Mouse (Mus musculus): ENCODE data around the gene Mtus2. TPM values are rescaled to one million over a fixed set of nuclear protein-coding genes. Genes with fewer than 3 reads are reported as not detected.

The Mtus2 gene
- polyA plus RNA-seq, 1 experiment from 2014 or later, result 7.4 TPM

- no peaks in the 10 kb centered on the region for H3K27me3 ChIP-seq (replicated peaks; ENCODE audit: control insufficient read depth, insufficient read depth, low read length)
- no peaks in the 10 kb centered on the region for H3K9me3 ChIP-seq (ENCODE audit: control insufficient read depth, low read length)
- H3K27ac ChIP-seq (replicated peaks; ENCODE audit: low read depth, low read length), result no peak overlapping the region
- peak; percentile 75 for ATAC-seq (ENCODE audit: low read depth)
- peak; percentile 88 for DNase-seq (ENCODE audit: low spot score)
- no peaks in the 10 kb centered on the region for H3K4me1 ChIP-seq (ENCODE audit: control insufficient read depth, insufficient read depth, low read length)
- H3K4me3 ChIP-seq (ENCODE audit: low read depth, low read length), result no peak overlapping the region
- H3K36me3 ChIP-seq (ENCODE audit: control insufficient read depth, insufficient read depth, low read length), result peaks cover 26% of the 10 kb centered on the region
- no peak overlapping the region for H3K9ac ChIP-seq (ENCODE audit: low read depth, low read length)
- WGBS, result 38% methylated on average over 7 of the region's 8 CpGs
- no peak overlapping the region for H3K4me2 ChIP-seq (ENCODE audit: low read depth, low read length)
These were observed 375.5 kb downstream of the Mtus2 start for GRCm38 (mm10) chr5:148332622-148332974.

DNA sequence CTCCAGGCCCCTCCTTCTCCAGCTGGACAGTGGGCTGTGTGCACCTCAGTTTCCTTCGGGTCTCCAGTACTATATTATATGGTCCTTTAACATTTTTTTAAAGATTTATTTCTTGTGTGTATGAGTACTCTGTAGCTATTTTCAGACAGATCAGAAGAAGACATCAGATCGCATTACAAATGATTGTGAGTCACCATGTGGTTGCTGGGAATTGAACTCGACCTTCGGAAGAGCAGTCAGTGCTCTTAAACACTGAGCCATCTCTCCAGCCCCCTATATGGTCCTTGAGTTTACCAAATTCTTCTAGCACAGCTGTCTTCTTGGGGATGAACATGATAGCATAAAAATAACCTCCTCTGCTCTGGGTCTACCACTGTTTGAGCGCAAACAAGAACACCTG lies 382.0 kb downstream of the Mtus2 start:
- 87% methylated on average over 5 of the region's 5 CpGs for WGBS
- Histone ChIP-seq H3K27me3 (replicated peaks; ENCODE audit: control insufficient read depth, insufficient read depth, low read length) (no peaks in the 10 kb centered on the region), H3K9ac (ENCODE audit: low read depth, low read length) (no peak overlapping the region), H3K4me1 (ENCODE audit: control insufficient read depth, insufficient read depth, low read length) (no peaks in the 10 kb centered on the region; the same call in 1 of the 2 replicates), H3K4me3 (ENCODE audit: low read depth, low read length) (no peak overlapping the region), H3K36me3 (ENCODE audit: control insufficient read depth, insufficient read depth, low read length) (peaks cover 11% of the 10 kb centered on the region; the same call in 1 of the 2 replicates), H3K4me2 (ENCODE audit: low read depth, low read length) (no peak overlapping the region), H3K9me3 (ENCODE audit: control insufficient read depth, low read length) (no peaks in the 10 kb centered on the region), H3K27ac (replicated peaks; ENCODE audit: low read depth, low read length) (no peak overlapping the region)
- no peak for ATAC-seq (ENCODE audit: low read depth)
- no peak for DNase-seq (ENCODE audit: low spot score)

GRCm38 (mm10) chr5:148342061-148342741 lies 385.1 kb downstream of the Mtus2 start:
- Histone ChIP-seq H3K27me3 (replicated peaks; ENCODE audit: control insufficient read depth, insufficient read depth, low read length) (no peaks in the 10 kb centered on the region), H3K9me3 (ENCODE audit: control insufficient read depth, low read length) (no peaks in the 10 kb centered on the region), H3K9ac (ENCODE audit: low read depth, low read length) (peak overlapping the region; percentile 27; the same call in 1 of the 2 replicates), H3K4me2 (ENCODE audit: low read depth, low read length) (peak overlapping the region; percentile 45), H3K4me3 (ENCODE audit: low read depth, low read length) (no peak overlapping the region; the same call in 1 of the 2 replicates), H3K4me1 (ENCODE audit: control insufficient read depth, insufficient read depth, low read length) (no peaks in the 10 kb centered on the region; the same call in 1 of the 2 replicates), H3K27ac (replicated peaks; ENCODE audit: low read depth, low read length) (peak overlapping the region; percentile 44; the same call in 1 of the 2 replicates), H3K36me3 (ENCODE audit: control insufficient read depth, insufficient read depth, low read length) (peaks cover 10% of the 10 kb centered on the region; the same call in 1 of the 2 replicates)
- 35% methylated on average over 24 of the region's 26 CpGs for WGBS
- ATAC-seq (ENCODE audit: low read depth) (peak; percentile 56), DNase-seq (ENCODE audit: low spot score) (peak; percentile 45)

DNA sequence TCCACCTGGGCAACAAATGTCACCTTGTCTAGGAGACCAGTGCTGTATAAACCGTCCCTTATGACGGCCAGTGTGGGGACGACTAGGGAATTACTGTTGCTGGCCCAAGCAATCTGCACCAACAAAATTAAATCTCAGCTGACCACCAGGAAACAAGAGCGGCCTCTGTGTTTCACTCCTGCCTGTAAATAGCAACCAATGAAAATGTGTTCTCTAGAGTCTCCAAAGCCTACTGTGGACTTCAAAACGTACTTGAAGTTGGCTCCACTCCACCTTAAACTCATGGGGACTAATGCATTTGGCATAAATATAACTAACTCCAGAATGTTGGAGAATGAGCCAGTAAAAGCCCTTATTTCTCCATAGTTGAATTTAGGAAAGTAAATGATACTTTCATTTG lies 387.3 kb downstream of the Mtus2 start:
- no peaks in the 10 kb centered on the region for H3K9me3 ChIP-seq (ENCODE audit: control insufficient read depth, low read length)
- H3K36me3 ChIP-seq (ENCODE audit: control insufficient read depth, insufficient read depth, low read length), result peaks cover 10% of the 10 kb centered on the region; the same call in 1 of the 2 replicates
- no peaks in the 10 kb centered on the region; the same call in 1 of the 2 replicates for H3K4me1 ChIP-seq (ENCODE audit: control insufficient read depth, insufficient read depth, low read length)
- peak overlapping the region; percentile 63 for H3K27ac ChIP-seq (replicated peaks; ENCODE audit: low read depth, low read length)
- 61% methylated on average over 5 of the region's 5 CpGs for WGBS
- peak; percentile 66 for DNase-seq (ENCODE audit: low spot score)
- H3K4me2 ChIP-seq (ENCODE audit: low read depth, low read length), result no peak overlapping the region
- H3K9ac ChIP-seq (ENCODE audit: low read depth, low read length), result no peak overlapping the region
- no peak overlapping the region for H3K4me3 ChIP-seq (ENCODE audit: low read depth, low read length)
- ATAC-seq (ENCODE audit: low read depth), result peak; percentile 41; the same call in 1 of the 2 replicates
- H3K27me3 ChIP-seq (replicated peaks; ENCODE audit: control insufficient read depth, insufficient read depth, low read length), result no peaks in the 10 kb centered on the region

GRCm38 (mm10) chr5:148346543-148346942 lies 389.4 kb downstream of the Mtus2 start:
- H3K4me1 ChIP-seq (ENCODE audit: control insufficient read depth, insufficient read depth, low read length), result no peaks in the 10 kb centered on the region; the same call in 1 of the 2 replicates
- H3K4me3 ChIP-seq (ENCODE audit: low read depth, low read length), result no peak overlapping the region
- H3K4me2 ChIP-seq (ENCODE audit: low read depth, low read length), result no peak overlapping the region
- H3K36me3 ChIP-seq (ENCODE audit: control insufficient read depth, insufficient read depth, low read length), result peaks cover 5% of the 10 kb centered on the region; the same call in 1 of the 2 replicates
- 77% methylated on average over 8 of the region's 8 CpGs for WGBS
- no peak for DNase-seq (ENCODE audit: low spot score)
- no peak overlapping the region for H3K9ac ChIP-seq (ENCODE audit: low read depth, low read length)
- no peaks in the 10 kb centered on the region for H3K9me3 ChIP-seq (ENCODE audit: control insufficient read depth, low read length)
- H3K27me3 ChIP-seq (replicated peaks; ENCODE audit: control insufficient read depth, insufficient read depth, low read length), result no peaks in the 10 kb centered on the region
- no peak overlapping the region for H3K27ac ChIP-seq (replicated peaks; ENCODE audit: low read depth, low read length)
- ATAC-seq (ENCODE audit: low read depth), result no peak

GRCm38 (mm10) chr5:148348153-148348552 lies 391.0 kb downstream of the Mtus2 start:
- Histone ChIP-seq H3K4me2 (ENCODE audit: low read depth, low read length) (no peak overlapping the region), H3K4me1 (ENCODE audit: control insufficient read depth, insufficient read depth, low read length) (no peaks in the 10 kb centered on the region), H3K27me3 (replicated peaks; ENCODE audit: control insufficient read depth, insufficient read depth, low read length) (no peaks in the 10 kb centered on the region), H3K4me3 (ENCODE audit: low read depth, low read length) (no peak overlapping the region), H3K36me3 (ENCODE audit: control insufficient read depth, insufficient read depth, low read length) (peaks cover 5% of the 10 kb centered on the region; the same call in 1 of the 2 replicates), H3K27ac (replicated peaks; ENCODE audit: low read depth, low read length) (no peak overlapping the region), H3K9ac (ENCODE audit: low read depth, low read length) (no peak overlapping the region), H3K9me3 (ENCODE audit: control insufficient read depth, low read length) (no peaks in the 10 kb centered on the region)
- no peak for DNase-seq (ENCODE audit: low spot score)
- 68% methylated on average over 8 of the region's 8 CpGs for WGBS
- ATAC-seq (ENCODE audit: low read depth), result no peak

DNA sequence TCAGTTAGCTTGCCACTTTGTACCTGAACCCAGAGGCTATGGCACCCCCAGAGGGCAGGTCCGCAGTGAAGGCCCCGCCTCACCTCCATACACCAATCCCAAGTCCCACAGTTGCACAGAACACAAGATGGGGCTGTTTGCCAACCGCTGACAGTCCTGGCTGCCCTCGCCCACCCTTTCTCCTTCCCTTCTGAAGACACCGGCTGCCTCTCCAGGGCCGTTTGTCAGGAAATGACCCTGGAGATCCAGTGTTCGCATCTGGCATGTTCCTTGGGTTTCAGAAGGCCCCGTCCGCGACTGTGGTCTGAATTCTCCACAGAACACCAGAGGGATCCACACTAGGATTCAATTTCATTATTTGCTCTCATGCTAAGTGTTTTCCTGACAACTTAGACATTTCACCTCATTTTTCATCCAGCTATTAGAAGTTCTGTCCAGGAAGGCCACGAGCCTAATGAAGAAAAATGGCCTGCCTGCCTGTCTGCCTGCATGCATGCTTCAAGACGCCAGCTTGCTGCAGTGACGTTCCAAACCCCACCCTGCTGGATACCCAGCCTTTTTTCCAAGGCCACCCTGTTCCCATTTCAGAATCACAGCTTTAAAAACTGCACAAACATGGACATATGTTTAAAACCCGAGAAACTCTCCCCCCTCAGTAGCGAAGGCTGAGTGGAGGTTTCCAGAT lies 392.3 kb downstream of the Mtus2 start:
- H3K36me3 ChIP-seq (ENCODE audit: control insufficient read depth, insufficient read depth, low read length), result peaks cover 5% of the 10 kb centered on the region; the same call in 1 of the 2 replicates

GRCm38 (mm10) chr5:148353429-148353828 lies 396.3 kb downstream of the Mtus2 start:
- 61% methylated on average over 16 of the region's 16 CpGs for WGBS
- no peaks in the 10 kb centered on the region; the same call in 1 of the 2 replicates for H3K36me3 ChIP-seq (ENCODE audit: control insufficient read depth, insufficient read depth, low read length)
- ATAC-seq (ENCODE audit: low read depth), result no peak

More for the DNA sequence above, 392.3 kb downstream of the Mtus2 start:
- H3K4me3 ChIP-seq (ENCODE audit: low read depth, low read length), result no peak overlapping the region
- H3K4me2 ChIP-seq (ENCODE audit: low read depth, low read length), result no peak overlapping the region
- no peaks in the 10 kb centered on the region for H3K9me3 ChIP-seq (ENCODE audit: control insufficient read depth, low read length)
- H3K4me1 ChIP-seq (ENCODE audit: control insufficient read depth, insufficient read depth, low read length), result no peaks in the 10 kb centered on the region
- H3K9ac ChIP-seq (ENCODE audit: low read depth, low read length), result 0 out of 2 replicates have a peak overlapping the region, but pooled peaks have one; percentile 14
- ATAC-seq (ENCODE audit: low read depth) (no peak), DNase-seq (ENCODE audit: low spot score) (no peak)
- 57% methylated on average over 15 of the region's 15 CpGs for WGBS
- H3K27me3 ChIP-seq (replicated peaks; ENCODE audit: control insufficient read depth, insufficient read depth, low read length), result no peaks in the 10 kb centered on the region
- H3K27ac ChIP-seq (replicated peaks; ENCODE audit: low read depth, low read length), result no peak overlapping the region; the same call in 1 of the 2 replicates

More at GRCm38 (mm10) chr5:148353429-148353828, 396.3 kb downstream of the Mtus2 start:
- Histone ChIP-seq H3K4me2 (ENCODE audit: low read depth, low read length) (no peak overlapping the region), H3K9me3 (ENCODE audit: control insufficient read depth, low read length) (no peaks in the 10 kb centered on the region), H3K4me3 (ENCODE audit: low read depth, low read length) (no peak overlapping the region), H3K27me3 (replicated peaks; ENCODE audit: control insufficient read depth, insufficient read depth, low read length) (no peaks in the 10 kb centered on the region), H3K4me1 (ENCODE audit: control insufficient read depth, insufficient read depth, low read length) (no peaks in the 10 kb centered on the region), H3K9ac (ENCODE audit: low read depth, low read length) (no peak overlapping the region), H3K27ac (replicated peaks; ENCODE audit: low read depth, low read length) (no peak overlapping the region)
- no peak for DNase-seq (ENCODE audit: low spot score)
